Mouse (Mus musculus) liver, adult 2 months (tissue): ENCODE data around the gene Vsig8.

ENCODE experiments used
- CTCF ChIP-seq: fragments of 200-500 bp; IDR thresholded peaks from 2 replicates; pipeline ENCODE4 v1.5.1; 2011; ENCODE audit warnings: low read depth, low read length, control low read depth
- POLR2A ChIP-seq: fragments of 200-500 bp; IDR thresholded peaks from 2 replicates; pipeline ENCODE4 v1.6.1; 2011; ENCODE audit warnings: low read length, control low read depth; ENCODE audit not compliant: insufficient read depth; ENCODE audit errors: extremely low read depth

DNA sequence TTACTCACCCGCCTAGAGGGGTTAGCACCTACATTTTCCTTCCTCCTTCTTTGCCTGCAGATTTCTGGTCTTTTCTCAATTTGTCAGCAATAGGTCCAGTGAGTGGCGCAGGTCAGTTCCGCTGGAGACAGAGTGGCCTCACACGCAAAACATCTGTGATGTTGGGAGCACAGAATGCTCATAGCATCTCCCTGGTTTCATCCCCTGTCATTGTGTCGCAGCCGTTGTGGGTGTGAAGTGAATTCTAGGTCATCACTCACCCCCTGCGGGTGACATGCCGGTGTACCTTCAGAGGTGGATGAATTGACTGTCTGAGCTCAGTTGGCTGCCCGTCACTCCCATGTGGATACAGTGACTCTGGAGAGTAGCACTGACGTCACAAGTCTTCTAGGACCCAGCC is 55.6 kb downstream of the Vsig8 start:
- TF ChIP-seq CTCF (no peak), POLR2A (no peak)
